In genomic region chr7:28290165-28290564, GRCm38 (mm10) we compare ENCODE assay signal across 9 mouse cellular contexts. TPM values are rescaled to one million over a fixed set of nuclear protein-coding genes. Genes with fewer than 3 reads are reported as not detected.
DNase-seq lines count a peak whose midpoint lies in the region; ATAC-seq lines count a peak whose summit lies in the region.
"Had no signal": no experiment of that assay in that cellular context is flagged by ENCODE, and none has a peak within 500 bp of the region (broad histone marks: within the 10 kb centered on the region; RNA-seq: fewer than 3 reads in every experiment).

No protein-coding gene starts in this region.

- H3K4me3 ChIP-seq in hindbrain, embryonic 15.5 days: peak overlapping the region; percentile 24
- peak overlapping the region; percentile 20 for H3K4me3 ChIP-seq in neural tube, embryonic 11.5 days (ENCODE audit: low read depth, low read length)

- peaks cover 12% of the 10 kb centered on the region for H3K4me1 ChIP-seq in hindbrain, embryonic 15.5 days (replicated peaks)
- peaks cover 9% of the 10 kb centered on the region for H3K4me1 ChIP-seq in neural tube, embryonic 11.5 days (ENCODE audit: control insufficient read depth, insufficient read depth, low read length)

- 0 out of 2 replicates have a peak overlapping the region, but pooled peaks have one; percentile 11 for H3K9ac ChIP-seq in hindbrain, embryonic 15.5 days
- peak overlapping the region; percentile 41 for H3K9ac ChIP-seq in neural tube, embryonic 11.5 days (ENCODE audit: low read length)

- under 1% methylated on average over 17 of the region's 18 CpGs for whole genome bisulfite sequencing in hindbrain, embryonic 15.5 days
- 2% methylated on average over 17 of the region's 18 CpGs for WGBS in neural tube, embryonic 11.5 days

- peak; percentile 12 to 40 for DNase-seq in left cerebral cortex, postnatal 14 days (ENCODE audit: low spot score in 2 of 2)
- DNase-seq in left cerebral cortex, adult 11 months (ENCODE audit: low spot score): no peak
- DNase-seq in embryo, embryonic 11 days: peak; percentile 61
- peak; percentile 64 for DNase-seq in neural tube, embryonic 11.5 days (ENCODE audit: low spot score)
- DNase-seq in layer of hippocampus, postnatal 36 days: no peak
- no peak for DNase-seq in gastrocnemius, postnatal 14 days

- peak overlapping the region; percentile 51 for H3K4me2 ChIP-seq in hindbrain, embryonic 15.5 days
- H3K4me2 ChIP-seq in neural tube, embryonic 11.5 days (ENCODE audit: low read depth): peak overlapping the region; percentile 44

- ATAC-seq in hindbrain, embryonic 15.5 days (ENCODE audit: low FRiP score, low read depth): no peak
- peak; percentile 24; the same call in 1 of the 2 replicates for ATAC-seq in neural tube, embryonic 11.5 days (ENCODE audit: insufficient read depth, low FRiP score, low TSS enrichment)
- ATAC-seq in activated CD4-positive, CD25-positive, alpha-beta regulatory T cell, adult 4 months: no peak

- no peaks in the 10 kb centered on the region for H3K36me3 ChIP-seq in hindbrain, embryonic 15.5 days
- no peaks in the 10 kb centered on the region for H3K36me3 ChIP-seq in neural tube, embryonic 11.5 days (ENCODE audit: control insufficient read depth, insufficient read depth, low read length)

- no peaks in the 10 kb centered on the region for H3K9me3 ChIP-seq in hindbrain, embryonic 15.5 days
- H3K9me3 ChIP-seq in neural tube, embryonic 11.5 days (ENCODE audit: control insufficient read depth, low read length): no peaks in the 10 kb centered on the region

- H3K27me3 ChIP-seq in hindbrain, embryonic 15.5 days: peaks cover 40% of the 10 kb centered on the region
- peaks cover 31% of the 10 kb centered on the region for H3K27me3 ChIP-seq in neural tube, embryonic 11.5 days (ENCODE audit: control insufficient read depth, insufficient read depth, low read length)

- H3K27ac ChIP-seq in hindbrain, embryonic 15.5 days (replicated peaks): no peak overlapping the region
- H3K27ac ChIP-seq in neural tube, embryonic 11.5 days (ENCODE audit: low read depth, low read length): no peak overlapping the region

- intact Hi-C loops in left cerebral cortex, postnatal 14 days (cut with DNase I): no loop called here
- intact Hi-C loops in gastrocnemius, postnatal 14 days (cut with DNase I; ENCODE audit: low total_unique reads): no loop called here

RNA-seq across cellular contexts. Expression of gene Selenov, which starts 0.8 kb away (rescaled TPM):
- total RNA-seq in left cerebral cortex, postnatal 14 days (2021): 1 to 10 TPM; 1.2 to 3.4 TPM
- polyA plus RNA-seq in hindbrain, embryonic 15.5 days (2015; fragmentation: Nextera tagmentation; extraction: Ambion mirVana): 0.62 and 1.4 TPM in 2 replicates
- 0.45 and 0.66 TPM in 2 replicates for polyA plus RNA-seq in neural tube, embryonic 11.5 days (2014; fragmentation: Nextera tagmentation; extraction: Ambion mirVana)
- polyA plus RNA-seq in activated CD4-positive, CD25-positive, alpha-beta regulatory T cell, adult 4 months (2017; shearing (Covaris generic)): not detected
- total RNA-seq in layer of hippocampus, postnatal 36 days (2021): 1 to 10 TPM in 1 of 2 experiments, under 1 TPM in 1; 0.27 to 1.8 TPM
- total RNA-seq in gastrocnemius, postnatal 14 days (2021): not detected
- polyA plus RNA-seq: large intestine, adult 2 months had no signal

RNA-seq across cellular contexts. Expression of gene Dll3, which starts 11.9 kb away (rescaled TPM):
- total RNA-seq in left cerebral cortex, postnatal 14 days (2021): 1 to 10 TPM; 2.2 to 2.6 TPM
- 18.4 and 26.9 TPM in 2 replicates for polyA plus RNA-seq in hindbrain, embryonic 15.5 days (2015; fragmentation: Nextera tagmentation; extraction: Ambion mirVana)
- 69.8 and 79.0 TPM in 2 replicates for polyA plus RNA-seq in neural tube, embryonic 11.5 days (2014; fragmentation: Nextera tagmentation; extraction: Ambion mirVana)
- polyA plus RNA-seq in activated CD4-positive, CD25-positive, alpha-beta regulatory T cell, adult 4 months (2017; shearing (Covaris generic)): under 1 TPM in 1 of 2 experiments, not detected in 1; 0.17 TPM
- 1 to 10 TPM; 2.1 to 2.8 TPM for total RNA-seq in layer of hippocampus, postnatal 36 days (2021)
- not detected for total RNA-seq in gastrocnemius, postnatal 14 days (2021)

RNA-seq across cellular contexts. Expression of gene Eid2b, which starts 12.6 kb away (rescaled TPM):
- 10 to 100 TPM; 40.7 to 44.1 TPM for total RNA-seq in left cerebral cortex, postnatal 14 days (2021)
- 38.4 and 38.7 TPM in 2 replicates for polyA plus RNA-seq in hindbrain, embryonic 15.5 days (2015; fragmentation: Nextera tagmentation; extraction: Ambion mirVana)
- 17.1 and 19.0 TPM in 2 replicates for polyA plus RNA-seq in neural tube, embryonic 11.5 days (2014; fragmentation: Nextera tagmentation; extraction: Ambion mirVana)
- polyA plus RNA-seq in activated CD4-positive, CD25-positive, alpha-beta regulatory T cell, adult 4 months (2017; shearing (Covaris generic)): 1 to 10 TPM; 1.0 to 1.1 TPM
- 10 to 100 TPM; 36.5 to 36.8 TPM for total RNA-seq in layer of hippocampus, postnatal 36 days (2021)
- total RNA-seq in gastrocnemius, postnatal 14 days (2021): 1 to 10 TPM; 5.6 to 5.9 TPM

RNA-seq across cellular contexts. Expression of gene Timm50, which starts 21.7 kb away (rescaled TPM):
- 10 to 100 TPM; 39.9 to 42.8 TPM for total RNA-seq in left cerebral cortex, postnatal 14 days (2021)
- 129 and 131 TPM in 2 replicates for polyA plus RNA-seq in hindbrain, embryonic 15.5 days (2015; fragmentation: Nextera tagmentation; extraction: Ambion mirVana)
- polyA plus RNA-seq in neural tube, embryonic 11.5 days (2014; fragmentation: Nextera tagmentation; extraction: Ambion mirVana): 199 and 219 TPM in 2 replicates
- 10 to 100 TPM; 31.2 to 41.1 TPM for polyA plus RNA-seq in activated CD4-positive, CD25-positive, alpha-beta regulatory T cell, adult 4 months (2017; shearing (Covaris generic))
- 10 to 100 TPM; 41.1 to 42.1 TPM for total RNA-seq in layer of hippocampus, postnatal 36 days (2021)
- 10 to 100 TPM; 38.2 to 39.4 TPM for total RNA-seq in gastrocnemius, postnatal 14 days (2021)

RNA-seq across cellular contexts. Expression of gene Eid2, which starts 22.5 kb away (rescaled TPM):
- 10 to 100 TPM; 63.8 to 73.4 TPM for total RNA-seq in left cerebral cortex, postnatal 14 days (2021)
- polyA plus RNA-seq in hindbrain, embryonic 15.5 days (2015; fragmentation: Nextera tagmentation; extraction: Ambion mirVana): 19.9 and 23.7 TPM in 2 replicates
- polyA plus RNA-seq in neural tube, embryonic 11.5 days (2014; fragmentation: Nextera tagmentation; extraction: Ambion mirVana): 17.6 and 18.3 TPM in 2 replicates
- polyA plus RNA-seq in activated CD4-positive, CD25-positive, alpha-beta regulatory T cell, adult 4 months (2017; shearing (Covaris generic)): under 1 TPM; 0.36 to 0.48 TPM
- 10 to 100 TPM; 52.9 to 60.9 TPM for total RNA-seq in layer of hippocampus, postnatal 36 days (2021)
- total RNA-seq in gastrocnemius, postnatal 14 days (2021): 1 to 10 TPM; 6.9 to 8.9 TPM

Comparison
In these comparisons a context has a peak if more than half of its experiments do, and no peak if none do; other contexts are left out.
1. DNase-seq: peak in left cerebral cortex, postnatal 14 days (2 of 2), embryo, embryonic 11 days (single experiment) and neural tube, embryonic 11.5 days (single experiment); none in left cerebral cortex, adult 11 months (single experiment), layer of hippocampus, postnatal 36 days (0 of 2) and gastrocnemius, postnatal 14 days (single experiment).
2. RNA of gene Eid2b, which starts 12.6 kb away (total RNA-seq): 40.7 to 44.1 TPM in left cerebral cortex, postnatal 14 days and 36.5 to 36.8 TPM in layer of hippocampus, postnatal 36 days; 5.6 to 5.9 TPM in gastrocnemius, postnatal 14 days; every median in the first group is over 4 times any median in the second.